Mouse (Mus musculus) cortical plate, adult 2 months (tissue): ENCODE measurements around the gene Srp9.

Experiments
- CTCF ChIP-seq: fragments of 200-500 bp; IDR thresholded peaks from 2 replicates; pipeline ENCODE4 v1.5.1; 2011; ENCODE audit warnings: mild to moderate bottlenecking, control low read depth, low read length; ENCODE audit not compliant: insufficient read depth; ENCODE audit errors: extremely low read depth
- POLR2A ChIP-seq: fragments of 200-500 bp; IDR thresholded peaks from 2 replicates; pipeline ENCODE4 v1.6.1; 2011; ENCODE audit warnings: mild to moderate bottlenecking, low read length, control low read depth; ENCODE audit not compliant: insufficient read depth; ENCODE audit errors: extremely low read depth

DNA sequence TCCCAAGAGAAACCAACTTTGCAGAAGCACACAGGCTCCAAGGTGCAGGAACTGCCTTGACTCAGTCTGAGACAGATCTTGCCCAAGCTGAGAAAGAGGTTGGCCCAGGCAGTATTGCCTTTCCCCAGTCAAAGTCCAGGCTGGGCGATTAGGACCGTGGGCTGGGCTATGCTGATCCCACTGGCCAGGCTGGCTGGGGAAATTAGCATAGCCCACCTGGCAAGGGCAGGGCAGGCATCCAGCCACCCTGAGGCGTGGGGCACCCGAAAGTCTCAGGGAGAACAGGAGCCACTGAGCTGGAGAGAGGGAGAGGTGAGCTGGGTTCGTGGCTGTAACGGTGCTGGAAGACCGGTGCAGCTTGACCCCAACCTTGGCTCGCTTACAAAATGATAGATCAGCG is 15.4 kb downstream of the Srp9 start:
- TF ChIP-seq CTCF (no peak), POLR2A (no peak)
